Mouse (Mus musculus): ENCODE measurements at regions not wholly inside any gene's neighbourhood (a gene's known extent, or its start where the extent isn't known, plus 50 kb on each side); places are given as distances from the start of the nearest gene placed in this dataset.

- Histone ChIP-seq H3K4me2 (replicated peaks; ENCODE audit: low read depth) (no peak overlapping the region), H3K4me1 (replicated peaks; ENCODE audit: control insufficient read depth, insufficient read depth) (no peaks in the 10 kb centered on the region), H3K27ac (replicated peaks) (no peak overlapping the region), H3K36me3 (ENCODE audit: control insufficient read depth, insufficient read depth, low read length) (no peaks in the 10 kb centered on the region), H3K9me3 (ENCODE audit: control insufficient read depth, low read length) (no peaks in the 10 kb centered on the region), H3K27me3 (ENCODE audit: control insufficient read depth, insufficient read depth, low read length) (no peaks in the 10 kb centered on the region), H3K9ac (ENCODE audit: low read length) (no peak overlapping the region), H3K4me3 (ENCODE audit: low read depth, low read length) (no peak overlapping the region)
- ATAC-seq (ENCODE audit: low FRiP score, low TSS enrichment), result no peak
- no peak for DNase-seq (ENCODE audit: low spot score)
- 89% methylated on average over 6 of the region's 6 CpGs for WGBS
- TF ChIP-seq CTCF (IDR thresholded peaks at IDR 0.05; ENCODE audit: low read depth), result no peak
- no peak for TF ChIP-seq EP300 (optimal IDR thresholded peaks at IDR 0.05)
Measured at GRCm38 (mm10) chr1:75873911-75874310, 327.8 kb downstream of the Slc4a3 start.

- Histone ChIP-seq H3K4me3 (ENCODE audit: low read depth, low read length) (no peak overlapping the region), H3K4me1 (replicated peaks; ENCODE audit: control insufficient read depth, insufficient read depth) (no peaks in the 10 kb centered on the region), H3K36me3 (ENCODE audit: control insufficient read depth, insufficient read depth, low read length) (no peaks in the 10 kb centered on the region), H3K9ac (ENCODE audit: low read length) (no peak overlapping the region), H3K27ac (replicated peaks) (no peak overlapping the region), H3K4me2 (replicated peaks; ENCODE audit: low read depth) (no peak overlapping the region), H3K9me3 (ENCODE audit: control insufficient read depth, low read length) (no peaks in the 10 kb centered on the region), H3K27me3 (ENCODE audit: control insufficient read depth, insufficient read depth, low read length) (no peaks in the 10 kb centered on the region)
- ATAC-seq (ENCODE audit: low FRiP score, low TSS enrichment), result no peak
- no peak for DNase-seq (ENCODE audit: low spot score)
- TF ChIP-seq EP300 (optimal IDR thresholded peaks at IDR 0.05) (no peak), CTCF (IDR thresholded peaks at IDR 0.05; ENCODE audit: low read depth) (no peak)
- 79% methylated on average over 5 of the region's 5 CpGs for WGBS
Measured at GRCm38 (mm10) chr1:75877209-75877608, 331.1 kb downstream of the Slc4a3 start.

DNA sequence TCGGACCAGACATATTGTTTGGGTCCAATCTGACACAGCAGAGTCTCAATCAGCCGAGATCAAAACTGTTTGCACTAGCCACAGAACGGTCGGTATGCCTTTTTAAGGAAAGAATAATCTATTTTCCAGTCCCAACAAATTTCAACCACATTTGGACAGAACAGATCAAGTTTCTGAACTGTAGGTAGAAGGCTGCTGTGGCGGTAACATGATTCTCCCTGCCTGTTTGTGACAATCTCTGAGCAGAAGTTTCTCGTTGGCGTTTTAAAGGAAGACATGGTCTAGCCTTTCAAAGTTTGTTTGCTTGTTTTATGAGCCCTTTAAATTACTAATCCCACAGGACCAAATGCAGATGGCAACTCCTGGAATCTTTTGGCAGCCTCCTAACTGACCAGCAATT lies 339.6 kb downstream of the Slc4a3 start:
- H3K36me3 ChIP-seq (ENCODE audit: control insufficient read depth, insufficient read depth, low read length), result no peaks in the 10 kb centered on the region
- no peak for ATAC-seq (ENCODE audit: low FRiP score, low TSS enrichment)
- no peak for TF ChIP-seq EP300 (optimal IDR thresholded peaks at IDR 0.05)
- TF ChIP-seq CTCF (IDR thresholded peaks at IDR 0.05; ENCODE audit: low read depth), result no peak
- H3K4me2 ChIP-seq (replicated peaks; ENCODE audit: low read depth), result no peak overlapping the region
- H3K27ac ChIP-seq (replicated peaks), result no peak overlapping the region
- H3K9ac ChIP-seq (ENCODE audit: low read length), result no peak overlapping the region
- WGBS, result 11% methylated on average over 7 of the region's 7 CpGs
- H3K9me3 ChIP-seq (ENCODE audit: control insufficient read depth, low read length), result no peaks in the 10 kb centered on the region
- no peaks in the 10 kb centered on the region for H3K4me1 ChIP-seq (replicated peaks; ENCODE audit: control insufficient read depth, insufficient read depth)
- H3K4me3 ChIP-seq (ENCODE audit: low read depth, low read length), result no peak overlapping the region
- no peaks in the 10 kb centered on the region for H3K27me3 ChIP-seq (ENCODE audit: control insufficient read depth, insufficient read depth, low read length)
- no peak for DNase-seq (ENCODE audit: low spot score)

GRCm38 (mm10) chr1:75888499-75889208 lies 342.6 kb downstream of the Slc4a3 start:
- 37% methylated on average over 9 of the region's 9 CpGs for WGBS
- TF ChIP-seq EP300 (optimal IDR thresholded peaks at IDR 0.05) (no peak), CTCF (IDR thresholded peaks at IDR 0.05; ENCODE audit: low read depth) (no peak)
- no peaks in the 10 kb centered on the region for H3K36me3 ChIP-seq (ENCODE audit: control insufficient read depth, insufficient read depth, low read length)
- H3K27me3 ChIP-seq (ENCODE audit: control insufficient read depth, insufficient read depth, low read length), result no peaks in the 10 kb centered on the region
- H3K9ac ChIP-seq (ENCODE audit: low read length), result no peak overlapping the region
- H3K4me2 ChIP-seq (replicated peaks; ENCODE audit: low read depth), result no peak overlapping the region
- DNase-seq (ENCODE audit: low spot score), result no peak
- ATAC-seq (ENCODE audit: low FRiP score, low TSS enrichment), result no peak
- no peaks in the 10 kb centered on the region for H3K9me3 ChIP-seq (ENCODE audit: control insufficient read depth, low read length)
- no peaks in the 10 kb centered on the region for H3K4me1 ChIP-seq (replicated peaks; ENCODE audit: control insufficient read depth, insufficient read depth)
- no peak overlapping the region for H3K4me3 ChIP-seq (ENCODE audit: low read depth, low read length)
- no peak overlapping the region for H3K27ac ChIP-seq (replicated peaks)

- WGBS, result 86% methylated on average over 4 of the region's 4 CpGs
- Histone ChIP-seq H3K4me3 (ENCODE audit: low read depth, low read length) (no peak overlapping the region), H3K9ac (ENCODE audit: low read length) (no peak overlapping the region), H3K4me1 (replicated peaks; ENCODE audit: control insufficient read depth, insufficient read depth) (no peaks in the 10 kb centered on the region), H3K36me3 (ENCODE audit: control insufficient read depth, insufficient read depth, low read length) (no peaks in the 10 kb centered on the region), H3K9me3 (ENCODE audit: control insufficient read depth, low read length) (no peaks in the 10 kb centered on the region), H3K27me3 (ENCODE audit: control insufficient read depth, insufficient read depth, low read length) (no peaks in the 10 kb centered on the region), H3K27ac (replicated peaks) (no peak overlapping the region), H3K4me2 (replicated peaks; ENCODE audit: low read depth) (no peak overlapping the region)
- no peak for ATAC-seq (ENCODE audit: low FRiP score, low TSS enrichment)
- TF ChIP-seq CTCF (IDR thresholded peaks at IDR 0.05; ENCODE audit: low read depth) (no peak), EP300 (optimal IDR thresholded peaks at IDR 0.05) (no peak)
- no peak for DNase-seq (ENCODE audit: low spot score)
Measured at GRCm38 (mm10) chr1:75889847-75890591, 344.0 kb downstream of the Slc4a3 start.

DNA sequence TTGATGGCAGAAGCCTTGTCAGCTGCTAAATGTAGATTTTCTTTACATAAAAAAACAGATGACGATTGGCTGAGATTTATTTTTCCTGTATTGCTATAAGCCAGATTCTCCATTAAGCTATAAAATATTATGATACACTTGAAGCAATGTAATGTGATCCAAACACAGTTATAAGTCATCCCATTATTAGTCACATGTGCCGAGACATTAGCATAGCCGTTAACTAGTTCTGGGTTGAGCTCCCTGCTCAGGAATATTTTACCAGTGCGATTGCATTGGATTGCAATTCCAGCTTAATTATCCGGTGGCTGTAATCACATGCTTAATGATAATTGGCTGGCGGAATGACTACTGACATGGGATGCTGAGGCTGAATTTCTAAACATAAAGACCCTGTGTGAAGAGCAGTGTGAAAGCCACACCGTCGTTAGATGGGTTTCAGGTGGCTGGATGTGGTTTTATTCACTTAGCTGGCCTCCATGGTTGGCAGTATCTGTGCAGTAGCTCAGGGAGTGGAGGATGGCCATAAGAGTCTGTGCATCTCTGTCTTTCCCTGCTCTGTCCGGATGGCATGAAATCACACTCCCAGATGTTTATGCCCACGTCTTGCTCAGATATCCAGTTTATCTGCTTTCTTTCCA lies 344.7 kb downstream of the Slc4a3 start:
- Histone ChIP-seq H3K9ac (ENCODE audit: low read length) (no peak overlapping the region), H3K4me3 (ENCODE audit: low read depth, low read length) (no peak overlapping the region), H3K9me3 (ENCODE audit: control insufficient read depth, low read length) (no peaks in the 10 kb centered on the region), H3K36me3 (ENCODE audit: control insufficient read depth, insufficient read depth, low read length) (no peaks in the 10 kb centered on the region), H3K4me2 (replicated peaks; ENCODE audit: low read depth) (no peak overlapping the region), H3K27ac (replicated peaks) (no peak overlapping the region), H3K27me3 (ENCODE audit: control insufficient read depth, insufficient read depth, low read length) (no peaks in the 10 kb centered on the region), H3K4me1 (replicated peaks; ENCODE audit: control insufficient read depth, insufficient read depth) (no peaks in the 10 kb centered on the region)
- DNase-seq (ENCODE audit: low spot score) (no peak), ATAC-seq (ENCODE audit: low FRiP score, low TSS enrichment) (no peak)
- WGBS, result 84% methylated on average over 10 of the region's 10 CpGs
- no peak for TF ChIP-seq CTCF (IDR thresholded peaks at IDR 0.05; ENCODE audit: low read depth)

Data from stomach, postnatal 0 days (tissue).